Mouse (Mus musculus) CH12F3 (cell line): Measurements from ENCODE around the gene Aldh9a1.

ENCODE experiments used
- in situ Hi-C: fragments of 300-500 bp; cut with MboI; formaldehyde crosslinking; loops from 2 replicates; pipeline ENCODE4 v1.14.3; 2020; ENCODE audit warnings: low sequenced_read_pairs

Aldh9a1 gene

DNA sequence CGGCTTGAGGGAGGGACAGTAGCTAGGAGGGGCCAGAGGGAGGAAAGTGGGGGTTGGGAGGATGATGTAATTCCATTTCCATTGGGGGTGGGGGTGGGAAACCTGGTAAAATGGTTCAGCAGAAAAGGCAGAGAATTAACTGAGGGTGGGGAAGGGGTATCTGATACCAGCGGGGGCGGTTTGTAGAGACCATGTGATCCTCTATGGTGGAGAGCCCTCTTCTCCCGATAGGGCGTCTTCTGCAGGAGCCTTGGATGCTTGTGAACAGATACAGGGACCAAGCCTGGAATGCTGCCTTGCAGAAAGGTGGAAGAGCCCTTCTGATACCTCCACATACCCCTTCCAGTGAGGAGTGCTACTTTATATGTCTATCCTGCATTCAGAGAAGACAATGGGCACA is 33.4 kb downstream of the Aldh9a1 start:
- in situ Hi-C loops = no loop called here

GRCm38 (mm10) chr1:167384156-167384555 is 34.4 kb downstream of the Aldh9a1 start:
- in situ Hi-C loops = no loop called here

DNA sequence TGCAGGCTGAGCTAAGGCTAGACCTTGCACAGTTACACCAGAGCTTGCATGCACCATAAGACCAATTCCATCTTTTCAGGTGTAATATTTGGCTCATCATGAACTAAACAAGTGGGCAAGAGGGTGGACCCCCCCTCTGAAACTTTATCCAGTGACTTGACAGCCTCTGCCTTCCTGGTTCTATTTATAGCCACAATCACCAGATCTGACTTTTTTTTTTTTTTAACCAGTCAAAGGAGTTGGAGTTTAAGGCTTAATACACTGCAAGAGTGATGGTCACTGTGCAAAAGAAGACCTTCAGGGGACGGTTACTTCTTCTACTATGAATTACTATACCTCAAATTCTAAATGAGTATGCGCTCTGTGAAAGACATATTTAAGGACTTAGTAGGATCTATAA is 35.4 kb downstream of the Aldh9a1 start:
- in situ Hi-C loops = no loop called here

DNA sequence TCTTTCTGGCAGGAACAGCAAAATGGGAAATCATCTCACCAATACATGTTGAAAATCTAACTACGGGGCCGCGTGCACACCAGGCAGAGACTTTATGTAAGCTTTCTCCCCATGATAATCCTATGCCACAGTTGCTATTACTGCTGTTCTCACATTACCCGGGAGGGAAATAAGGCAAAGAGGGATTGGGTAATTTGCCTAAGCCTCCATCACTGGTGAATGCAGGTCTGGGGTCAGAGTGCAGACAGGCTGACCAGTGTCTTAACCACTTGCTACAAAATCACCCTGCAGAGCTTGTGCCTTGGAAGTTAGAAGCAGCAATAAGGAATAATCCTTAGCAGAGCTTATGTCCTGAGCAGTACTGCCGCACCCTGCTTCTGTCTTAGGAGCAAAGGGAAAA is 35.8 kb downstream of the Aldh9a1 start:
- in situ Hi-C loops = no loop called here

GRCm38 (mm10) chr1:167386466-167386865 is 36.7 kb downstream of the Aldh9a1 start:
- in situ Hi-C loops = no loop called here

DNA sequence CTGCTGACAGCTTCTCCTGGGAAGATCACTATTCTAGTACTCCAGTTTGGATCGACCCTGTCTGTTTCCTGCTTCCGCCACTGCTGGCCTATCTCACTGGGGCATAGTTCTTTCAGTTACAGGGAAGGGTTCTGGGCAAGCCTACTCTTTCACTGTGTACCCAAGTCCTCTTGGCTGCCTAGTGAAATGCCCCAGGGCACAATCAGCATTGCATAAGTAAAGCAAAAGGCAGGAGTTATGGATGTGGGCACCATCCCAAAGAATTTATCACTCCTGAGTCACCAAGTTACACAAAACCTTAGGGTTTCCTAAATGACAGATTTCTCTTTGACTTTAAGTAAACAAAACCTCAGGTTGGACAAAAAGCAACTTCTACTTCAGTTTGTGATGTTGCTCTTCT is 37.5 kb downstream of the Aldh9a1 start:
- in situ Hi-C loops = no loop called here

DNA sequence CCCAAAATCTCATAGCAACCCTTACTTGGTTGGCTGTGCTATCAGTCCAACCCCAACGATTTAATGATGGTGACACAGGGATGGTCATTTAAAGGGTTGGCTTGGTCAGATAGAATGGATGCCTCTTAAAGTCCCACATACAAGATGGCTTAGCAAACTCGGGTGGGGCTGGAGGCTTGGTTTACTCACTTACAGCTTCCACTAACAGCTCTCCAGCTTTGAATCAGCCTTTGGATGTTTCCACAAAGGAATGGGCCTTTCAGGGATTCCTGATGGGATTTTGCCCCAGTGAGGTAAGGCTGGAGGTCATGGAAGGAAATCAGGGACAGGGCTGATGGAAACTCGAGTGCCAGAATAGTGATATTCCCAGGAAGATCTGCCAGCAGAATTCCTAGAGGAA is 38.0 kb downstream of the Aldh9a1 start:
- in situ Hi-C loops = no loop called here

DNA sequence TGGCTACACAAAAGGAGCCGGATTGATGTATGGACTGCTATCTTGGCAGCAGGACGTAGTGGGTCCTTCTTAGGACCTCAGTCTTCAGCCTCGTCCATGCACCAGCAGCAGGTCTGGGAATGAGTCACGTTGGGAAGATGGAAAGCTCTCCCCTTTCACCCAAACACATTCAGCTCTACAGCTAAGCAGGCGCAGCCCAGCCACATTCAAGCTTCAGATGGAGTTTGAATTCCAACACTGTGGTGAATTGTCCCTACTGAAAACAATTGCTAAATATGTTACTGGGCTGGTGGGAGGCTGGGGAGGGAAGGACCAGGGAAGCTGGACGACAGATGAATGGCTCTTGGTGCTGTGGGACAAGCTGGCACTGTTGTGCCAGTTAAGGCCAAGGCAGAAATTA is 38.8 kb downstream of the Aldh9a1 start:
- in situ Hi-C loops = no loop called here

DNA sequence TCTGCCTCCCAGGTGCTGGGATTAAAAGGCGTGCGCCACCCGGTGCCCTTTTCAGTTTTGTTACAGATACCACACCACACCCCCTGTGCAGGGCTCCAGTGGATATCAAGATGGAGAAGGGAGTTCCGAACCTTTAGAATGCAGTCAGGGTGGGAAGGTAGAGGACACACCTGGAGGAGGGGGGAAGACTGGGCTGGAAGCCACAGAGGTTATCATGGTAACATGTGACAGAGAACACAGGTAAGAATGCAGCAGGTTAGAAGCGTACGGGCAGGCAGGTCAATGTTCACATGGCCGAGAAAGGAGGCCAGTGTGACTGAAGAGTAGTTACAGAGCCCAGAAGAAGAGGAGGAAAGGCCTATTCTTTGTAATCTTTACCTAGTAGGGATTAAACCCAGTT is 39.8 kb downstream of the Aldh9a1 start:
- in situ Hi-C loops = no loop called here

DNA sequence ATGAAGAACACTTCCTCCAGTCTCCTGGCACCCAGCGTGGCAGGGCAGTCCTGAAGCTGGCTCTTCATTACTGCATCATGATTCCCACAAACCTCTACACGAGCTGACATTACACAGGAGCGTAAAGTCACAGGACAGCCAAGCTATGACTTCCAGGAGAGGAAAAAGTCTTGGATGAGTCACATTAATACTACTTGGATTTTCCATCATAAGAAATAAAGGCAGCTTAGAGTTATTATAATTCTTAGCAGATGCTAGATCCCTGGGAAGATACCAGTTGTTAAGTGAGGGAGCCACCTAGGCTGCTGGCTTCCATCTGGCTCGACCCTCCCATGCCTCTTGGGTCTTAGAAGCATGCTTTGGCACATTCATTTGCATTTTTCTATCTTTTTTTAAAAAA is 40.6 kb downstream of the Aldh9a1 start:
- in situ Hi-C loops = no loop called here

GRCm38 (mm10) chr1:167391241-167391640 is 41.5 kb downstream of the Aldh9a1 start:
- in situ Hi-C loops = no loop called here

GRCm38 (mm10) chr1:167392031-167392640 is 42.3 kb downstream of the Aldh9a1 start:
- in situ Hi-C loops = no loop called here

- in situ Hi-C loops = no loop called here
These were observed 42.9 kb downstream of the Aldh9a1 start for GRCm38 (mm10) chr1:167392687-167393086.

DNA sequence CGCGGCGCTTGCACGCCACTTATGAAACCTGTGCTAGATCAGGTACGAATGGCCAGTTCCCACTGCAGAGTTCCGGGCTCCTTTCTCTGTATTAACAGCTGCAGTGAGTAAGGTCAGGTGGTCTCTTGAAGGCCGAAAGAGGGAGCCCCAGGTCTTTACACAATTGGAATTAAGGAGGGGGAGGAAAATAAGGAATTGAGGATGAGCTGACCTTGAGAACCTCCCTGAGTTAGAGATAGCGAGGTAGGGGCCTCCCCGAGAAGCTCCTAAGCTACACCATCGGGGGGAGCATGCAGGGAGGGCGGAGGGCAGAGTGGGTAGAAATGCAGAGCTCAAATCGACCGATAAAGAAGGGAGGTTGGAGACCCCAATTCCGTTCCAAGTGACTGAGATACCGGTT is 43.5 kb downstream of the Aldh9a1 start:
- in situ Hi-C loops = no loop called here

- in situ Hi-C loops = no loop called here
These were observed 44.1 kb downstream of the Aldh9a1 start, which contains the start of gene Mgst3 for GRCm38 (mm10) chr1:167393683-167394492. Gene Mgst3, minus strand, starts transcription at chr1:167393841.

DNA sequence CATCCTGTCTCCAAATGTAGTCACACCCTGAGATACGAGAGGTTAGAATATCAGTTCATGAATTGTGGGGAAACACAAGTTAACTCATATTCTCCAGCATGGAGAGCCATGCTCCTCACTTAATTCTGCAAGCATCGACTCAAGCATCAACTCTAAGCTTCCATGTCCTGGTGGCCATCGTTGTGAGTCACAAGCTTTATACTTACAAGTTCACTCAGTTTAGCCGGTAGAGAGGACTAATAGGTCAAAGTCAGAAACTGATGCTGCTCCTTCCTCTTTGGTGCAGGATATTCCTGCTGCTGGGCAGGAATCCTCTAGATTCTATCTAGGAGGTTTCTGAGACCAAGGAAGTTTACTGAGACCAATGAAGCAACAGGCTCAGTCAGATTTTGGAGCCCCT is 55.4 kb downstream of the Aldh9a1 start:
- in situ Hi-C loops = loop anchor here (25.0 kb wide), 1 partner anchor 1957 kb away; no protein-coding TSS in a partner anchor

DNA sequence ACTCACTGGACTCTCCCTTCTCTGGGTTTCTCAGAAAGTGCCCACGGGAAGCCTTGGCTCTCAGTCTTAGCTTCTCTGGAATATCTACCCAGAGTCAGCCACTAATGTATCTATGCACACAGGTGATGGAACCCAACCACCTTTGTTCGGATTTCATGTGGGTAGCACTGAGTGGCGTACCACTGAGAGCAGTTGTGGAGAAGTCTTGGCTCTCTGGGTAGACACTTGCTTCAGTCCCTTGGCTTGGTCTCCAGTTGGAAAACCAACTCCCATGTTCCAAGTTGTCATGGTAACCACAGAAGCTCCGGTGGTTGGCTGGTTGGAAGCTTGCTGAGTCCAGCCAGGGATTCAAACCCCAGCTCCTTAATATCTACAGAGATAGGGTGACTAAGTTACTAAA is 59.8 kb downstream of the Aldh9a1 start:
- in situ Hi-C loops = loop anchor here (25.0 kb wide), 1 partner anchor 1953 kb away; no protein-coding TSS in a partner anchor

DNA sequence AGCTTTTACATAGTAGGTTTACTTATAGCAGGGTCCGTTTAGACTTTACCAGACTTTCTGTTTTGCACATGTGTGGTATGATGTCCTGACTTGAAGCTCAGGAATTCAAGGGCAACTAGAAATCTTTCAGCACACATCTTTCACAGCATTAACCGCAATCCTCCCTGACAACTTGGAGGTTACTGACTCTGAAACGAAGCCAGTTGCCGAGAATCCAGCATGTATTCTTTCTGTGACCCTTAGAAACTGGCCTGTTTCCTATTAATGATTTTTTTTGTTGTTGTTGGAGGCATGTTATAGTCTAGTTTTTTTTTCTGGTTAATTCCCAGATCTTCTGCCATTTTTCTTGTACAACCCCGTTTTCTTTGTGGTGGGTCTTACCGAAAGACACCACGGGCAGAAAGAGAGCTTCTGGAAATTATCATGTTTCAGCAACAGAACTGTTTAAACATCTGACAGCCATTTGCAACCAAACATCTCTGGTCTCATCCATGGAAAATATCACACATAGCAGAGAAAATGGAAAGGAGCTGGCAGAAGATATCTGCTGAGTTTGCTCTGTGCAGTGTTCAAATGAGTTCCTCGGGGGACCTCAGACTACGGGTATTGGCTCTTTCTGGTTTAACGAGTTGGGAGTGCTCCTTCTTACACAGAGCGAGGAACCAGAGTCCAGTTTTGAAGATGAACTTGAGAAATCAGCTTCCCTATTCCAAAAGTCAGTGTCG is 62.4 kb downstream of the Aldh9a1 start:
- in situ Hi-C loops = loop anchor here (25.0 kb wide), 1 partner anchor 1950 kb away; no protein-coding TSS in a partner anchor

DNA sequence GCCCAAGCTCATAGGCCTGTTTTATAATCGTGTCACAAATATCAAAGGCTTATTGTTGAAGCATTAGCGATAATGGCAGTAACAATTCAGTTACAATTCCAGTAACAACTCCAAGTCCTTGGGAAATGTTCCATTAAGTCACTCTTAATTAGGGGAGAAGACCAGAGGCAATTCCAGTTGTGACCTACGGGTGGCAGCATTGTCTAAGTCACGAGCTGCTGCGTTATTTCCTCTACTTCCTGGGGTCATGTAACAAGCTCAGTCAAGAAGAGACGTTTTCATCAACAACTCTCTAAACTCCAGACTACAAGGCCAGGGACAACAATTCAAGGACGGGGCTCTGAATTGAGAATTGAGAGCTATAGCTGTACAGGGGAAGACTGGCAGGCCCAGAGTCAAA is 65.1 kb downstream of the Aldh9a1 start:
- in situ Hi-C loops = loop anchor here (25.0 kb wide), 1 partner anchor 1947 kb away; no protein-coding TSS in a partner anchor
